Mouse (Mus musculus): ENCODE data around the gene Bin2.

Gene Bin2

DNA sequence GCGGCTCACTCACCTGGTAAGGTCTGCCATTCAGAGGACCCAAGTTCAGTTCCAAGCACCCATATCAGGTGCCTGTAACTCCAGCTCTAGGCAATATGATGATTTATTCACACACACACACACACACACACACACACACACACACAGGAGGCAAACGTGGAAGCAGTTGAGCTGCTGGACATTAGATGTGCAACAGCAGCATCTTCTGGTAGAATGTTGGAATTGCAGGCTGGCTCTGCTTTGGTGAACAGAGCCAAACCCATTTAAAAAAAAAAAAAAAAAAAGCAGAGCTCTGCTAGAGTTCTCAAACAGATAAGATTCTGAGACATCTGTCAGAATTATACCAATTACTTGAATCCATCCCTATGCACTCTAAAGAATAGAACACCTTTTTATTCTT lies 13.7 kb upstream of the Bin2 start:
- peak; percentile 60 to 79 for DNase-seq (ENCODE audit: low spot score in 2 of 2)

DNA sequence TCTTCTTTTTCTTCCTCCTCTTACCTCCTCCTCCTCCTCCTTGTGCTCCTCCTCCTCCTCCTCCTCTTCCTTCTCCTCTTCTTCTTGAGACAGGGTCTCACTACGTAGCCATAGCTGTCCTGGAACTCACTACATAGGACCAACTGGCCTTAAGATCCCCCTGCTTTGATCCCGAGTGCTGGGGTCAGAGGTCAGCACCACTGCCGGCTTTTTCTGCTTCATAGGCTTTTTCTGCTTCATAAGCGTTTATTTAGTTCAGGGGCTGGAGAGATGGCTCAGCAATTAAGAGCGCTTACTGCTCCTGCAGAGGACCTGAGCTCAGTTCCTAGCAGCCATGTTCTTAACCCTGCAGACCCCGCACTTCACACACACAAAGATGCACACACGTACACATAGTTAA lies 12.4 kb upstream of the Bin2 start:
- DNase-seq (ENCODE audit: low spot score in 2 of 2), result no peak

DNA sequence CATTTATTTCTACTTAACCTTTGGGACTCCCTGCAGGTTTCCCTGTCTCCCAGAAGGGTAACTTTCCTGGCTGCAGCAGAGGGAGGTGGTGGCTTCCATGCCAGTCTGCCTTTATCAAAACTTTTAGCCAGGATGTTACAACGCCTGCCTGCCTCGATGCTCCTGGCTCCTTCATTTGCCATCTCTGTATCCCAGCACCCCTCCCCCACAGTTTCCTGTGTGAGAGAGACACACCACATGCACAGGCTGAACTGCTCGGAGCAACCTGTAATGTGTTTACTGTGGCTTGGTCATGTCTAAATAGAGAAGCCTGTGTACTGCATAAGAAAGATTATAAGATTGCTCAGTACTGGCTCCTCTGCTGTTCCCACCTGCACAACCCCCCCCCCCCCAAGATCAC lies 11.0 kb upstream of the Bin2 start:
- no peak for DNase-seq (ENCODE audit: low spot score in 2 of 2)

DNA sequence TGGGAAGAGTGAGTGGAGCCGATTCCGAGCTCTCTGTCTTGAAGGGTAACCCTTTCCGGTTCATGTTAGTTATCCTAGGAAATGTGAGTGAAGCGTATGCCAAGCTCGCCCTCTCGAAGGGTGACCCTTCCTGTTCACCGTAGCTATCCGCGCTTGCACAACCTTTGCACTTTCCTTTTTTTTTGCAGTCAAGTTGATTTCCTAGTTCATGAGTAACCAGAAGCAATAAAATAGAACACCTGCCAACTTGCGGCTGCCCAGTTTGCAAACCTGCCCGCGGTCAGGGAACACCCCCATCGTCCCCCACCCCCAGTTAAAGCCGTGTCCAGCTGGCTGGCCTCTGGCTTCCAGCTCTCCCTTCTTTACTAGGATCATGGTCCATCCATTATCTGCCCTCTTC lies 9.7 kb upstream of the Bin2 start:
- DNase-seq (ENCODE audit: low spot score in 2 of 2), result no peak

DNA sequence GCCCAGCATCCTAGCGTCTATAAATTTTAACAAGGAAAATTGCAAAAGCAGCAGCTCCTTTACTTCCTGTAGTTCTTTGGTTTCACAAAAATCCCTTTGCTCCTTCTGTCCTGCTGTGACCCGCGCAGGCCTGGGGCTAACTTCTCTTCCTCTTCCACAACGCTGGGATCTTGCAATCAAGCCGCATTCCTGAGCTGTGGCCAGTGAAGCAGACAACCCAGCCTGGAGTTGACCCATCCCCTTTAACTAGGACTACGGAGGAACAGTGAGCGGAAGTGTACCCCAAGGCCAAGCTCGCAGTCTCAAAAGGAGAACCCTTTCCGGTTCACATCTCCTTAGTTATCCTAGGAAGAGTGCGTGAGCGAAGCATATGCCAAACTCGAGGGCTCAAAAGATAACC lies 9.2 kb upstream of the Bin2 start:
- DNase-seq (ENCODE audit: low spot score in 2 of 2), result no peak

DNA sequence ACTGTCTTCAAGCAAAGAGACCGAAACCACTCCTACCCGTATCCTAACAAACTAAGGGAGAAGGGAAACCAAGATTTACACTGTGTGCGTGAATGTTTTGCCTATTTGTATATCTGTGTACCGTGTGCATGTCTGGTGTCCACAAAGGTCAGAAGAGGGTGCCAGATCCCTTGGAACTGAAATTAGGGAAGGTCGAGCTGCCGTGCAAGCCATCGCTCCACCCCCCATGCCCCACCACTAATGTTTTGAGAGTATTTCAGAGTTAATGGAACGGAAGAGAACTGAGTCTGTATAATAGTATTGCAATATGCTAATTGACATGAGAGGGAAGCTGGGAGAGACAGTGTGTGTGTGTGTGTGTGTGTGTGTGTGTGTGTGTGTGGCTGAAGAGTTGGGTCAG lies 8.3 kb upstream of the Bin2 start:
- DNase-seq (ENCODE audit: low spot score in 2 of 2), result no peak

DNA sequence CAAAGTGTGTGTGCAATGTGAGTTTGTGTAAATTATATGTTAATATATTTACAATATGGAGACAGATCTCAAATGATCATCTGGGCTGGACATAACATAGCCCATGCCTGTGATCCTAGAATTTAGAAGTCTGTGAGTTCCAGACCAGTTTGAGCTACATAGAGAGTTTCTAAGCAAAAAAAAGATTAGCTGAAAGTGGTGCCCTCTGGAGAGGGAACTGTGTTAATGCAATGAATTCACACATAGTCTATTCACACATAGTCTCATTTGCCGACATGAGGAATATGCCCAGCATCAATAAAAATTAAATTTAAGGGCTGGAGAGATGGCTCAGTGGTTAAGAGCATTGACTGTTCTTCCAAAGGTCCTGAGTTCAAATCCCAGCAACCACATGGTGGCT lies 7.2 kb upstream of the Bin2 start:
- no peak for DNase-seq (ENCODE audit: low spot score in 2 of 2)

DNA sequence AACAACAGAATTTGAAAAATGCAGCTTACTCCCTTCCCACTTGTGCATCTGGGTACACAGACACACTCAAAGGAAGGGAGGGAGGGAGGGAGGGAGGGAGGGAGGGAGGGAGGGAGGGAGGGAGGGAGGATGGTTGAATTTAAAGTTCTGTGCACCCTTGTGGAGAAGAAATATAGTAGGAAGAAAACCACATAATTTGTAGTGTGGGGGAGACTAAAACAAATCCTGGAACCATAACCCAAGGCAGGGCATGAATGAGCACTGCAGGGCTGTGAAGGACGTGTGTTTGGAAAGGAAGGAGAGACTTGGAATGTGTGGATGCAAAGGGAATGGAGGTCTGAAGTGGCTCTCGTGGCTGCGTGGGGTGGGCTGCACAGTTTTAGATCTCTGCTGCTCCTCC lies 6.1 kb upstream of the Bin2 start:
- no peak for DNase-seq (ENCODE audit: low spot score in 2 of 2)

DNA sequence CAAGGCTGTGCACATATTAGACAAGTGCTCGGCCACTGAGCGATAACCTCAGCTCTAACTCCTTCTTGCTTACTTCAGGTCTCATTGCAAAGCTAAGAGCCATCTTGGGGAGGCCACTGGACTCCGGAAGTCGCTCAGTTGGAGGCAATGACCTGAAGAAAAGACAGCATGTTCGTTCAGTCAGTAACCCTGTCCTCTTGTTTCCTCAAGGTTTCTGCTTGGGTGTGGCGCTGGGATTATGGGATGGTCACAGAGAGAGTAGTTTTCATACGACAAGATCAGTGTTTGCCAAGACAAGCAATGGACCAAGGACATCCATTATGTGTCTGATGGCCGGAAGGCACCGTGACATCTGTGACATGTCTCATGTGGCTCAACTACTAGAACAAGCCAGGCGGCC lies 5.2 kb upstream of the Bin2 start:
- DNase-seq (ENCODE audit: low spot score in 2 of 2), result no peak

DNA sequence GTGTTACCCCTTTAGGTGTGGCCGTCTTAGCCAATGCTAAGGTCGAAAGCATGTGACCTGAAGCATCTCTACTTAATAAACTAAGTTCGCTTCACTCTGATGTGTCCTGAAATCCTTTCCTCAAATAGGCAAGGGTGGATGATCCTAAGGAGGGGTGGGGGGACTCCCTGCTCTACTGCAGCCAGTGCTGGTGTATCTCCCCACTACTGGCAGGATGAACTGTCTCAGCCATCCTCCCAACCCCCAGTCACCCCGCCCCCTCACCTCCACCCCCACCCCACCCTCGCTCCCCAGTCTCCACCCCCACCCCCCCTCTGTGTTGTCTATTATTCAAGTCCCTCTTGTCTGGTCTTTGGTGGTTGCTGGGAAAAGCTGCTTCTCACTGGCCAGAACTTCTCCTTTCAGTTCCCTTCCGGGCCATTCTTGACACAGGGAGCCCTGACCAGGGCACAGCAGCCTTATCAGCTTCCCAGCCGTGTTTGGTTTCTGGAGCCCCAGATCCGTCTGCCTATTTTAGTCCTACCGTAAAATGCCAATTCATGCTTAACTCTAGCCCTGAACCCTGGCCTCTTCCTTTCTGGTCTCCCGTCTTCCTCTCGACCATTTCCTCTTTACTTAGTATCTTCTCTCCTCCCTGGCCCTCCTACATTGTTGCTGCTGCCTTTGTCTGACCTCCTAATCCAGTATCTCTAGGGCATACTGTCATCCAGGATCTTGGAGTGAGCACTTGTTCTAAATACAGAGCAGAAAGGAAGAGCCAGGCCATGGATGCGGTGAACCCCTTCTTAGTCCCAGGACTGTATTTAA lies 4.4 kb upstream of the Bin2 start:
- no peak for DNase-seq (ENCODE audit: low spot score in 2 of 2)

DNA sequence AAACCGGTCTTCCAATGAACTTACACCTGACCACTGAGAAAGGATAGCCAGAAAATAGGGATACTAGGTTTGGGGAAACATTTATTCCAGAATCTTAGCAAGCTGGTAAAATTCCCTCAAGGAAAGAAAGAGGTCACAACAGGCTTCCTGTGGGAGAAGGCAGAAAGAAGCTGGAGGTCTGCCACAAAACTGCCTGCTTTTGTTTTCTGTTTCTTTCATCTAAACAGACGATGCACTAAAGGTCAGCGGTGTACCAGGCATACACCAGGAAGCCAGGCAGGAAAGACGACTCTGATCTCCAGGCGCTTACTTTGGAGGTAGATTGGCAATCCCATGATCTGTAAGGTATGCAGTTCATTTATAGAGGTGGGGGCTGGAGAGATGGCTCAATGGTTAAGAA lies 1.5 kb upstream of the Bin2 start:
- no peak for DNase-seq (ENCODE audit: low spot score in 2 of 2)

DNA sequence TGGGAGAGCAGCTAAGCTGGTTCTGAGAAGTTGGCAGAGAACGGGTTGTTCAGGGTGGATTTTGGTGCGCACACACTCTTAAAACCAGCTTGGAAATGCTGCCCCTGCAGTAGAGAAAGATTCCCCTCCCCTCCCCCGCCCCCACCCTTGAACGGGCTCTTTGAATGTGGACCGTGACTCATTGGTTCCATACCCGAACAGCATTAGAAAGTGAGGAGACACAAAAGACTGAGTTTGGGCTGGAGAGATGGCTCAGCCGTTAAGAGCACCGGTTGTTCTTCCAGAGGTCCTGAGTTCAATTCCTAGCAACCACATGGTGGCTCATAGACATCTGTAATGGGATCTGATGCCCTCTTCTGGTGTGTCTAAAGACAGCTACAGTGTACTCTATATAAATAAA lies 651 bp upstream of the Bin2 start:
- DNase-seq (ENCODE audit: low spot score in 2 of 2), result no peak

DNA sequence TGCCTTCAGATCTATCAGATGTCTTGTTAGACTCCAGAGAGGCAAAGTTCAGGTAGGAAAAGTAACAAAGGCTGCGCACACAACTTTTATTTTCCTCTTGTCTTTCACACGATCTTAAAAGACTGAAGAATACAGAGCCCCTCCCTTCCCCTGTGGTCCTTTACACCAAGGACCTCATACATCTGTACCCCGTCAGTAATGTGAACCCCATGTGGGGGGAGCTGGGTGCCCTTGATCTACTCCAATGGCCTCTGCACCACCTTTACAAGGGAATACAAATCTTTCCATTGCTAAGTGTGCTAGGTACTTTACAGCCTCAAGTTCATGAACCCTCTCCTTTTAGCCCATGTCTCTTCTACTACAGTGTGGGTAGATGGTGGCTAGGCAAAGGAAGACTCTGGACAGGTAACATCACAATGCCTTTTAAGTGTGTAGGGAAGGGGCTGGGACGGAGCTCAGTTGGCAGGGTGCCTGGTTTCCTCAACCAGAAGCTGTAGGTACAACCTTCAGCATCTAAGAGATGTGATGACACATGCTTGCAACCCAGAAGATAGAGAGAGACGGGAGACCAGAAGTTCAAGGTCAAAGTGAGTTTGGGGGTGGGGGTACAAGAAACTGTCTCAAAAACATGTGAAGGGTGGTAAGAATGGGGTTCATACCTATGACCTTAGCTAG lies 1.3 kb downstream of the Bin2 start:
- DNase-seq (ENCODE audit: low spot score in 2 of 2), result no peak

DNA sequence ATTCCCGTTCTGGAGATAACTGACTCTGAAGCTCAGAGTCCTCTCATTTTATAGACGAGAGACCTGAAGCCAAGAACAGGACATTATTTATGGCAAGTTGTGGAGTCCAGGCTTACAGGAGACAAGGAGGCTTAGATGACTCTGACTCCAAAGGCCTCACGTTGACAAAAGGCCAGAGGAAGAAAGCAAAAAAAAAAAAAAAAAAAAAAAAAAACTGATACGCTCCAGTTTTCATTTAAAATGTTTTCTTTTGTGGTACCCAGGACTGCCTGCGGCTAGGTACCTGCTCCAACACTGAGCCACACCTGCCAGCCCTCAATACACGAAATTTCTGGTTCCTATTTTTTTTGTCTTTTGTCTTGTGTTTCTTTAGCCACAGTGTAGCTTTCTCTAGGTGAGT lies 1.9 kb downstream of the Bin2 start:
- DNase-seq (ENCODE audit: low spot score in 2 of 2), result no peak

DNA sequence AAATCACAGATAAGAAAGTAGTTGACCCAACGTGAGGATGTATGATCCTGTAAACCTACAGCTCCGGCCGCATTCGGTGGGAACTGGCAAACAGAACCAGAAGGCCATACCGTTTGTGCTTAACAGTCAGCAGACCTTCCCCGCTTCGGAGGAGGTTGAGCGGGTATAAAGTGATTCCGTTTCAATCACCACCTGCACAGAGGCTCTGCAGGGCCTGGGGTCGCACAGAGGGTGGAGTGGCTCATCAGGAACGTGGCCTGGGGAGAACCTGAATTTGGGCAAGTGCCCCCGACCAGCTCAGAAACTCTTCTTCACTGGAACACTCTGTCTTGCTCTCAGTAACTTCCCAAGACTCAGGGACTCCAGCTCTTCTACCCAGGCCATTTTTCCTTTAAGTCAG lies 2.5 kb downstream of the Bin2 start:
- DNase-seq (ENCODE audit: low spot score in 2 of 2), result no peak

DNA sequence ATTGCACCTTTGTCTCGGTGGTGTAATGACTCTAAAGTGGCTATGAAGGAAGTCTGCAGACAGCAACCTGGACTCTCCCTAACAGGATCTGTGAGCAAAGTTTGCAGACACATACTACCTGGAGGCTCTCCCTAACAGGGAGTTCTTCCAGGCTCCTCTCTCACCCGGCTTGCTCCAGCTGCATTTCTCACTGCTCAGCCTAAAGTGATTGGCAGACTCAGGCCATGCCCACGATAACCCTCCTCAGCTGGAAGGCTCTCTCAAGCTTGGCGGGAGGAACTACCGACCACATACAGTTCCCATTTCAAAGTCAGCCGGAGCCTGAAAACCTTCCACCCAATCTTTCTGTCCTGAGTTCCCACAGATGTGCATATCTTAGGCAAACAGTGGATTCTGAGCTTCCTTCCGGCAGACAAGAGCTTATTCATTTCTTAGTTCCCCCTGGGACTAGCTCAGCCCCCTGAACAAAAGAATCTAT lies 3.1 kb downstream of the Bin2 start:
- no peak for DNase-seq (ENCODE audit: low spot score in 2 of 2)

DNA sequence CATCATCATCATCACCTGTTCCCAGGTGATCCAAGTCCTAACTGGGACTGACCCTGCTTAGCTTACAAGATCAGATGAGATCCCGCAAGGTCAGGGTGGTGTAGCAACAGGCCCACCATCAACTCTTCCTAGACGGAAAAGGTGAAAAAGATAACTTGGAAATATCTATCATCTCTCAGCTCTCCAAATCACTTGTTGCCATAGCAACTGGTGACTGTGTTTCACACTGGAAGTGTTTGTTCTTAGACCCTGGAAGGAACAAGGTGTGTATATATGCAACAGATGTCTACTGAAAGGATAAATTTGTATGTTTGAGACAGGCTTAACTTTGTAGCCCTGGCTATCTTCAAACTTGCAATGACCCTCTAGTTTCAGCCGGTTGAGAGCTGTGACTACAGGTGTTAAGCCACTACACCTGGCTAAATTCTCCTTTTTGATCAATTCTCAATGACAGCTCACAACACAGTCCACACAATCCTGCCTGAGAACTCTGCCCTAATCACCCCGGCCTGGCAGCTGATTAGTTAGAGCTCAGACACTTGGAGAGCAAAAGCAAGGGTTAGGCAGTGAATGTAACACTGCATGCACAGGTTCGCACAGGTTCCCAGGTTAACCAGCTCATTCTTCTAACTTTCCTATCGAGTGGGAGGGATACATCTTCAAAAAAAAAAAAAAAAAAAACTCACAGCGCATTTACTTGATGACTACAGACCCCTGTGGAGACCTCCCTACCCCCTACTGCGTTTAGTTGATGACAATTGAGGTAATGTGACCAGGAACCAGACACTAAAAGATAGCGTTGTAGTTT lies 3.7 kb downstream of the Bin2 start:
- DNase-seq (ENCODE audit: low spot score in 2 of 2), result no peak

DNA sequence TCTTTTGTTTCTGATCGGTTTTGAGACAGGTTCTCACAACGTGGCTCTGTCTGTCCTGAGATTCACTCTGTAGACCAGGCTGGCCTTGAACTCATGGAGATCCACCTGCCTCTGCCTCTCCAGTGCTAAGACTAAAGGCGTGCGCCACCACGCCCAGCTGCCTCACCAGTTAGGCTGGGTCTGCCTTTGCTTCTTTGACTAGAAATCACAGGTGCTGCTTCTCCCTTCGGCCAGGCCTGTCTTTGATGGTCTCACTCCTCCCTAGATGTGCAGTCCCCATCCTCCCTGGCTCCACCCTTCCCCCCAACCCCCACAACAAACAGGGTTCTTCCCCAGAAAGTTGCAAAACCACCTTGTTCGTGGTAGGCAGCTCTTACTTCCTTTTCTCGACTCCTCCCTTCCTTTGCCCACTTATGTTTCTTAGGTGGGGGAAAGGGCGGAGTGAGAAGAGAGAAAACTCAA lies 4.5 kb downstream of the Bin2 start:
- DNase-seq (ENCODE audit: low spot score in 2 of 2), result no peak

DNA sequence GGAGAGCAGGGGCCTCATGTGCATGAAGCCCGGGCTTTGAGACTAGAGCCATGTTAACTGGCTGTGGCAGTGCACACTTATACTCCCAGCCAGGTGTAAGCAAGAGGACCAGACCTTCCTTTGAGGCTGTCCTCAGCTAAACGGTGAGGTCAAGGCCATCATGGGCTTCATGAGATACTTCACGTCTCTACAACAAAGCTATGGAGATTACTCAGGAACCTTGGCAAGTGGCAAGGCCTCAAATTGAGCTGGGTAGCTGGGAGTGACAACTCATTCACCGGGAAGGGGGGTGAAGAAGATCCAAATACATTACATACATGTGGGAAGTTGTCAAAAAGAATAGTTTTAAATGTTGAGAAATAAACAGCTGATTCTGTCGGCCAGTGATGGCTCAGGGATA lies 8.5 kb downstream of the Bin2 start:
- DNase-seq (ENCODE audit: low spot score in 2 of 2), result no peak

DNA sequence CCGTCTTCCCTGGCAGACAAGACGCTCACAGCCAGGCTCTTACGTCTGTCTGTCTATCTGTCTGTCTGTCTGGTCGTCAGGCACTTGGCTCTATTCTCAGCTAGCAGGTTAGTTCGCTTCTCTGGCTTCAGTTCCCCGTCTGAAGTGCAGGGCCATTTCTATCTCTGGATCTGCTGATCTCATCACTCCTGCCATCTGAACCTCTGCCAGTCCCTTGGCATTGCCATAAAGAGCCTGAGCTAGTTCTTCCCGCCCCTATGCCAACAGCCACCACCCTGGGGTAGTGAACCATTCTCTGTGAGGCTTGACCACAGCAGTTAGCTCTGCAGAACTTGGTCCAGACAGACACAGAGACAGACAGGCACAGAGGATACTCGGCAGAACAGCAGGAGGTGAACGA lies 9.0 kb downstream of the Bin2 start:
- no peak for DNase-seq (ENCODE audit: low spot score in 2 of 2)

DNA sequence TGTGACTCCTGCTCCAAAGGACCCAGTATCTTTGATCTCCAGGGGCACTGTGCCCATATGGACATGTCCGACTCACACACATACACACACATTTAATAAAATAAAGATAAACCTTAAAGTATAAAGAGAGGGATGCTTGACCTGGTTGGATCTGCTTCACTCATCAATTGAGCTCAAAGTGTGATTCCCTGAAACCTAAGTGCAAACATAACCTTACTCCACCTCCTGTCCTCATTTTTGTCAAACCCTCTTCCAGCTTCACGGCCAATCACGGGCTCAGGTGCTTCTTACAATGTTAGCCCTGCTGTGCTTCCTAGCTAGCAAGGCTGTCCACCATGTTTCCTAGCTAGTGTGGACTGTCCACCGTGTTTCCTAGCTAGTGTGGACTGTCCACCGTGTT lies 14.2 kb downstream of the Bin2 start:
- no peak for DNase-seq (ENCODE audit: low spot score in 2 of 2)

DNA sequence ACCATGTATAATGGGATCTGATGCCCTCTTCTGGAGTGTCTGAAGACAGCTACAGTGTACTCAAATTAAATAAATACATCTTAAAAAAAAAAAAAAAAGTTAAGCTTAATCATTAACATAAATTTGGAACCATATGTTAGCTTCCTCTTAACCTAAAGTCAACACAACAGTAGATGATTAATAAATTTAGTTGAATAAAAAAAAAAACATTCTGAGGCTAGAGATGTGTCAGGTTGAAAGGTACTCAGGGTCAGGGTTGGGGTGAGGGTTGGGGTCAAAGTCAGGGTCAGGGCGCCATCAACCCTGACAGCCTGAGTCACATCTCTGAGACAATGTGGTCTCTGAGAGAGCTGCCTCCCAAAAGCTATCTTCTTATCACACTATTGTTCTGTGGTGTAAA lies 15.1 kb downstream of the Bin2 start:
- no peak for DNase-seq (ENCODE audit: low spot score in 2 of 2)

DNA sequence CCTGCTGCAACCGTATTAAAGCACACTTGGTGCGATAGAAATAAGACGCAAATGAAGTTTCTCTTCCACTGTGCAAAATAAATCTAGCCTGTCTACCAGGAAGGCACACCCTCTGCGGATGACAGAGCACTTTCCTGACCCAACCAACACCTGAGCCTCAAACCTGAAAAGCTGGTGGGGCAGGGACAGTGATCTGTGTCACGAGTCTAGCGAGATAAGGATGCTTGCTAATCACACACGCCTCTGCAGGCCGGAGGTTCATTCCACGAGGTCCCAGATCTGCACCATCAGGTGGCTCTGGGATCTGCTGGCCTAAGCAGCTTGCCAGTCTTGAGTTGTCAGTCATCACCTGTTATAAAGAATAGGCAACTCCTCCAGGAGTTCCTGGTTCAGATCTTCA lies 17.7 kb downstream of the Bin2 start:
- DNase-seq (ENCODE audit: low spot score in 2 of 2), result peak in 1 of 2 experiments; percentile 47

Data from urinary bladder, postnatal 4 days (tissue).